Mouse (Mus musculus): Measurements from ENCODE around the gene Sapcd1. TPM values are rescaled to one million over a fixed set of nuclear protein-coding genes. Genes with fewer than 3 reads are reported as not detected.

The Sapcd1 gene
- polyA plus RNA-seq, 1 experiment from 2014 or later, result 4.0 TPM

DNA sequence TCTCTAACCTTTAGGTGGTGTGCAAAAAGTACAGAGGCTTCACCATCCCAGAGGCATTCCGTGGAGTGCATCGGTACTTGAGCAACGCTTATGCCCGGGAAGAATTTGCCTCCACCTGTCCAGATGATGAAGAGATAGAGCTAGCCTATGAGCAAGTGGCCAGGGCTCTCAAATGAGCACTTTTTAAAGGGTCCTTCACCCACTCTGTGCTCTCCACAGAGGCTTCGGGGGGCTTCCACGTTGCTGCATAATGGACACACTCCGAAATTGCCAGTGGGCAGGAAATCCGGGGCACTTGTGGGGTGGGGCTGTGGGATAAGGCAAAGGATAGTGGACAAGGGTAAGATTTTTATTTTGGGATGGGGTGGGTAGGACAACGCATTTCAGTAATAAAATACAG lies 30.5 kb upstream of the Sapcd1 start:
- peak overlapping the region; percentile 95; the same call in 1 of the 2 replicates for H3K27ac ChIP-seq (ENCODE audit: low read depth, low read length)
- H3K4me1 ChIP-seq (replicated peaks; ENCODE audit: control insufficient read depth, insufficient read depth, low read length), result no peaks in the 10 kb centered on the region; the same call in 1 of the 2 replicates
- H3K9ac ChIP-seq (ENCODE audit: low read depth, low read length), result no peak overlapping the region; the same call in 1 of the 2 replicates
- no peaks in the 10 kb centered on the region for H3K27me3 ChIP-seq (ENCODE audit: control insufficient read depth, insufficient read depth, low read length)
- ATAC-seq (ENCODE audit: low FRiP score) (0 out of 2 replicates have a peak, but pooled peaks have one; percentile 6), DNase-seq (ENCODE audit: low spot score) (no peak)
- peak overlapping the region; percentile 90; the same call in 1 of the 2 replicates for H3K4me3 ChIP-seq (ENCODE audit: low read depth, low read length)
- H3K36me3 ChIP-seq (ENCODE audit: control insufficient read depth, insufficient read depth, low read length), result peaks cover 12% of the 10 kb centered on the region; the same call in 1 of the 2 replicates
- H3K9me3 ChIP-seq (ENCODE audit: control insufficient read depth, low read length), result no peaks in the 10 kb centered on the region
- 73% methylated on average over 9 of the region's 9 CpGs for WGBS
- 0 out of 2 replicates have a peak overlapping the region, but pooled peaks have one; percentile 91 for H3K4me2 ChIP-seq (replicated peaks; ENCODE audit: low read depth, low read length)

DNA sequence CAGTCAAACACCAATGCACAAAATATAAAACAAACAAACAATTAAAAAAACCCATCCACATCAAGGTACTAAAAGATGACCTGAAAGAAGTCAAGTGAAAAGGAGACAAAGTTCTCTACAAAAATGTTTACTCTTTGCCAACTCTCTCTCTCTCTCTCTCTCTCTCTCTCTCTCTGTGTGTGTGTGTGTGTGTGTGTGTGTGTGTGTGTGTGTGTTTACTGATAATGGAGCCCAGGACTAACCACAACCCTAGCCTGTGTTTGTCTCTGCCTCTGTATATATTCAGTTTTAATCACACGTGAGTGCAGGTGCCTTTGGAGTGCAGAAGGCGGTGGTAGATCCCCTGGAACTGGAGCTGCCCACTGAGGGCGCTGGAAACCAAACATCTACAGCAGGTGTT lies 29.3 kb upstream of the Sapcd1 start:
- Histone ChIP-seq H3K4me3 (ENCODE audit: low read depth, low read length) (no peak overlapping the region), H3K4me1 (replicated peaks; ENCODE audit: control insufficient read depth, insufficient read depth, low read length) (no peaks in the 10 kb centered on the region; the same call in 1 of the 2 replicates), H3K27ac (ENCODE audit: low read depth, low read length) (no peak overlapping the region), H3K4me2 (replicated peaks; ENCODE audit: low read depth, low read length) (no peak overlapping the region), H3K9ac (ENCODE audit: low read depth, low read length) (no peak overlapping the region), H3K9me3 (ENCODE audit: control insufficient read depth, low read length) (no peaks in the 10 kb centered on the region), H3K36me3 (ENCODE audit: control insufficient read depth, insufficient read depth, low read length) (peaks cover 12% of the 10 kb centered on the region; the same call in 1 of the 2 replicates), H3K27me3 (ENCODE audit: control insufficient read depth, insufficient read depth, low read length) (no peaks in the 10 kb centered on the region)
- no peak for ATAC-seq (ENCODE audit: low FRiP score)
- WGBS, result 79% methylated on average over 3 of the region's 3 CpGs
- no peak for DNase-seq (ENCODE audit: low spot score)

DNA sequence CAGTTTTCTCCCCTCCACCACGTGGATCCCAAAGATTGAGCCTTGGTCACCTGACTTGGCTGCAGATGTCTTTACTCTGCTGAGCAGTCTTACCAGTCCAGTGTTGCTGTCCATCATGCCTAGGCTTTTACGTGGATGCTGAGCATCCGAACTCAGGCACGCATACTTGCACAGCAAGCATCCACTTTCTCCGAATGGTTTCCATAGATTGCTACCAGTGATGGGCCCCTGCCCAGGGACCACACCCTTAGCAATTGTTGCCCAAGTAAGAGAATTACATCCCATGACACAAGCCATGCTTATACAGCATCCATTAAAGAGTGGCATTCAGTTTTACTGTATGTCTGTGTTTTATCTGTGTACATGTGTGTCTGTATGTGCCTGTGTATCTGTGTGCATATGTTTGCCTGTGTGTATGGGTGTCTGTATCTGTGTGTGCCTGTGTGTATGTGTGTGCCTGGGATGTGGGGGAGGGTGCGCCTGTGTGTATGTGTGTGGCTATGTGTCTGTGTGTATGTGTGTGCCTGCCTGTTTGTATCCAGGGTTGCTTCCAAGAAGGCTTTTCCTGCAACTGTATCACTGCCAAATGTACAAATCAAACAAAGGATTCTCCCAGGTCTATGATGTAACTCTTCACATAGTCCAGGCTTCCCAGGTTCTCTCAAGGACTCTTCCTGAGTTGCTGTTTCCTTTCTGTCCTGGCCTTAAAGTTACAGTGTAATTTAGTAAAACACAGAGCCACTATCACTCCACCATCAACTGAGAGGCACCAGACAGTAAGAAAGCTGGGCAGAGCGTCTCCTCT lies 28.1 kb upstream of the Sapcd1 start:
- no peak for DNase-seq (ENCODE audit: low spot score)
- H3K4me2 ChIP-seq (replicated peaks; ENCODE audit: low read depth, low read length), result no peak overlapping the region
- H3K27me3 ChIP-seq (ENCODE audit: control insufficient read depth, insufficient read depth, low read length), result no peaks in the 10 kb centered on the region
- no peak for ATAC-seq (ENCODE audit: low FRiP score)
- no peak overlapping the region for H3K9ac ChIP-seq (ENCODE audit: low read depth, low read length)
- H3K4me3 ChIP-seq (ENCODE audit: low read depth, low read length), result no peak overlapping the region
- WGBS, result 91% methylated on average over 7 of the region's 7 CpGs
- H3K36me3 ChIP-seq (ENCODE audit: control insufficient read depth, insufficient read depth, low read length), result peaks cover 4% of the 10 kb centered on the region; the same call in 1 of the 2 replicates
- no peak overlapping the region for H3K27ac ChIP-seq (ENCODE audit: low read depth, low read length)
- H3K9me3 ChIP-seq (ENCODE audit: control insufficient read depth, low read length), result no peaks in the 10 kb centered on the region
- peaks cover 4% of the 10 kb centered on the region; the same call in 1 of the 2 replicates for H3K4me1 ChIP-seq (replicated peaks; ENCODE audit: control insufficient read depth, insufficient read depth, low read length)

DNA sequence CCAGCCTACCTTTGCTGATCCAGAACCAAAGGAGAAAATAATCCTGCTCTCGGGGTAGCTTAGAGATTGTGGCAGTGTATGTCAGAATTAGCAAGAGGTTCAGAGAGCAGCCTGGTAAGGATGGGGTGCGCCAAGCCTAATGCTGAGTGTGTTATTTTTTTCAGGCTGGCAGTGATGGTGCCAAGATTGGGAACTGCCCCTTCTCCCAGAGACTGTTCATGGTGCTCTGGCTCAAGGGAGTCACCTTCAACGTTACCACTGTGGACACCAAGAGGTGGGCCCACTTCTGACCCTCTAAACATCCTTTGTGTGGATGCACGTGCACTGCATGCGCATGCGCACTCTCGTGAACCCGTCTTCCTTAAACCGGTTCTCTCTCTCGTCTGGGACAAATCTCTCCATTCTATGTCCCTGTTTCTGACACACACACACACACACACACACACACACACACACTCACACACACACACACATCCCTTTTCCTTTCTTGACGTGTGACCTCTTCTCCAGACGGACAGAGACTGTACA lies 24.5 kb upstream of the Sapcd1 start:
- H3K4me1 ChIP-seq (replicated peaks; ENCODE audit: control insufficient read depth, insufficient read depth, low read length), result peaks cover 4% of the 10 kb centered on the region; the same call in 1 of the 2 replicates
- H3K4me2 ChIP-seq (replicated peaks; ENCODE audit: low read depth, low read length), result peak overlapping the region; percentile 53
- 83% methylated on average over 12 of the region's 12 CpGs for WGBS
- peak overlapping the region; percentile 51 for H3K4me3 ChIP-seq (ENCODE audit: low read depth, low read length)
- H3K9ac ChIP-seq (ENCODE audit: low read depth, low read length), result peak overlapping the region; percentile 85
- H3K9me3 ChIP-seq (ENCODE audit: control insufficient read depth, low read length), result no peaks in the 10 kb centered on the region
- H3K27me3 ChIP-seq (ENCODE audit: control insufficient read depth, insufficient read depth, low read length), result no peaks in the 10 kb centered on the region
- peak overlapping the region; percentile 95 for H3K27ac ChIP-seq (ENCODE audit: low read depth, low read length)
- DNase-seq (ENCODE audit: low spot score) (no peak), ATAC-seq (ENCODE audit: low FRiP score) (no peak)
- 0 out of 2 replicates have a peak, but pooled peaks cover 4% of the 10 kb centered on the region for H3K36me3 ChIP-seq (ENCODE audit: control insufficient read depth, insufficient read depth, low read length)

DNA sequence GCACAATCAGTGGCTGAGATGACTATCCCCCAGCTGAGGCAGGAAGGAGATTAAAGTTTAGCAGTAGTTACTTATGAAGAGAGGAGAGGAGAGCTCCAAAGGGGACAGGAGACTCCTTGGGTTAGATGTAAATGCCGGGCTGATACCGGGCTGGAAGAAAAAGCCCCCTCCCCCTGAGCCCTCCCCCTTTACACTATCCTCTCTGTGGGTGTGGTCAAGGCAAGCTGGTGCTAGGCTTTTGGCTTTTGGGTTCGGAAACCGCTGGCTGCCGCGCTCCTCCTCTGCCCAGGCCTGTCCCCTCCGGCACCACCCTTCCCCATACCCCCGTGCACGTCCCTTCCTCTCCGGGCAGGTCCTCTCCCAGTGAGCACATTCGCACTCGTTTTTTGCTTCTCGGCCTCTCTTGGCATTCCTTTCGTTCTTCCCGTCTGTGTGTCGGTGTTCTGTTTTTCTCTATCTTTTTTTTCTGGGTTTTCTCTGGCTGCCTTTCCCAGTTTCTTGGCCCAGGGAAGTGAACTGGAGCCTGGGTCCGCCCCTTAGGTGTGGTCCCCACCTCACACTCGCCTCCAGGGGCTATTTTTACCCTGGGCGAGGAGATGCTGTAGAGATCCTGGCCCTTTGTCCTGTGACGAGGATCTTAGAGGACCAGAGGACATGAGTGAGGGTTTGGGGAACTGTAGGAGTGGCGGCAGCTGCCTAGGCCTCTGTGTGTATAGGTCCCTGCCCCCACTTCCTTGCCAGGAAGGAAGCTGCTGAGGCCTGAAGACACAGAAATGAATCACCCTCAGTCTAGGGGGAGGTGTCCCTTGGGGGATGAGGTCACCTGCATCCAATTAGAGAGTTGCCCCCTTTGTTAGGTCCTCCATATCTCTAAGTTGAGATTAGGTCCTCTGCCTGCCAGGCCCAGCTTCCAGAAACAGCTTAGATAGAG lies 23.6 kb upstream of the Sapcd1 start:
- Histone ChIP-seq H3K27ac (ENCODE audit: low read depth, low read length) (peak overlapping the region; percentile 95), H3K9me3 (ENCODE audit: control insufficient read depth, low read length) (no peaks in the 10 kb centered on the region), H3K36me3 (ENCODE audit: control insufficient read depth, insufficient read depth, low read length) (0 out of 2 replicates have a peak, but pooled peaks cover 4% of the 10 kb centered on the region), H3K4me1 (replicated peaks; ENCODE audit: control insufficient read depth, insufficient read depth, low read length) (peaks cover 4% of the 10 kb centered on the region; the same call in 1 of the 2 replicates), H3K9ac (ENCODE audit: low read depth, low read length) (peak overlapping the region; percentile 85), H3K27me3 (ENCODE audit: control insufficient read depth, insufficient read depth, low read length) (no peaks in the 10 kb centered on the region), H3K4me2 (replicated peaks; ENCODE audit: low read depth, low read length) (peak overlapping the region; percentile 53), H3K4me3 (ENCODE audit: low read depth, low read length) (peak overlapping the region; percentile 51)
- DNase-seq (ENCODE audit: low spot score), result peak; percentile 83
- peak; percentile 67 for ATAC-seq (ENCODE audit: low FRiP score)
- WGBS, result under 1% methylated on average over 21 of the region's 21 CpGs

DNA sequence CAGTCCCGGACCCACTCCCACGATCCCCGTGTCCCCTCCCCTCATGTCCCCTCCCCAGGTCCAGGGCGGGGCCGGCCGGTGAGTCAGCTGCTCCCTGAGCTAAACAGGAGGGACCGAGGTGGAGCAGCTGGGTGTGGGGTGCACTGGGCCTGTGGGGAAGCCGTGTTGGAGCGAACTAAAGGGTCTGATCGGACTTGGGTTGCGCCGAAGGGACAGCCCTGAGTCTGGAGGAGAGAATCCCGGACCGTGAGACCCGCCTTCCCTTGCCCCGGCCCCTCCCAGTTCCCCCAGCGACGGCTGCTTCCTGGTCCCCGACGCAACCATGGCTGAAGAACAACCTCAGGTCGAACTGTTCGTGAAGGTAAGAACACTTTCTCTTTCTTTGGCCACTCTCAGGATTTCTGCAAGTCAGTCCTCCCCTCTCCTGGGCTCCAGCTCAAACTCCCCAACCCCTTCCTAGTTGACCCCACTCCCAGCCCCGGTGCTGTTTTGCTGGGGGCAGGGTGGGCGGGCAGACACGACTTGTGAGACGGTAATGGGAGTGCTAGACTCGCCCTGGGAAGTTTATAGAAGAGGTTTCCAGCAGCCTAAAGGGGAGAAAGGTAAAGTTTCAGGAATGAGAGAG lies 22.4 kb upstream of the Sapcd1 start:
- no peaks in the 10 kb centered on the region for H3K9me3 ChIP-seq (ENCODE audit: control insufficient read depth, low read length)
- H3K27ac ChIP-seq (ENCODE audit: low read depth, low read length), result peak overlapping the region; percentile 95
- peak overlapping the region; percentile 59 for H3K9ac ChIP-seq (ENCODE audit: low read depth, low read length)
- H3K27me3 ChIP-seq (ENCODE audit: control insufficient read depth, insufficient read depth, low read length), result no peaks in the 10 kb centered on the region
- H3K4me1 ChIP-seq (replicated peaks; ENCODE audit: control insufficient read depth, insufficient read depth, low read length), result peaks cover 4% of the 10 kb centered on the region; the same call in 1 of the 2 replicates
- WGBS, result under 1% methylated on average over 27 of the region's 27 CpGs
- peak overlapping the region; percentile 51 for H3K4me3 ChIP-seq (ENCODE audit: low read depth, low read length)
- H3K36me3 ChIP-seq (ENCODE audit: control insufficient read depth, insufficient read depth, low read length), result 0 out of 2 replicates have a peak, but pooled peaks cover 4% of the 10 kb centered on the region
- ATAC-seq (ENCODE audit: low FRiP score) (peak; percentile 8; the same call in 1 of the 2 replicates), DNase-seq (ENCODE audit: low spot score) (peak; percentile 76)
- peak overlapping the region; percentile 53 for H3K4me2 ChIP-seq (replicated peaks; ENCODE audit: low read depth, low read length)

DNA sequence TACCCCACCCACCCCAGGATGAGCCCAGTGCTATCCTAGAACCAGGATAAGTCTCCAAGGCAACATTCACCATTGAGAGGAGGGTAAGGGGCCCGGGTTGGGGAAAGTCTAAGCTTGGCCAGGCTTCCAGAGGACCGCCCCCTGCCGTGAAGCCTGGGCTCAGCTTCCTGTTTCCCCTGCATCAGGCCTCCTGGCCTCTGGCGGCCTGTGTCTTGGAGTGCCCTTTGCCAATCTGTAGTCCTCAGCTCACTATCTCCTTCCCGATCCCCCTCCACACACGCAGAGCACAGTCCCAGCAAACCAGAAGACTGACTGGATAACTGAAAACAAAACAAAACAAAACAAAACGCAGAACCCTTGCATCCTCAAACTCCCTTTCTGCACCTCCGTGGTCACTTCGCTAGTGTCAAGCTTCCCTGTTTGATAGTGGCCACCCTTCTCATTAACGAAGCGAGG lies 21.8 kb upstream of the Sapcd1 start, which contains the start of gene Clic1:
TSS of gene Clic1 (plus strand) at position 406 of the 456 bp plus-strand sequence.
- WGBS, result 2% methylated on average over 11 of the region's 11 CpGs
- Histone ChIP-seq H3K27ac (ENCODE audit: low read depth, low read length) (peak within 1 kb of the TSS; percentile 95), H3K9me3 (ENCODE audit: control insufficient read depth, low read length) (no peaks in the 10 kb centered on the region), H3K36me3 (ENCODE audit: control insufficient read depth, insufficient read depth, low read length) (0 out of 2 replicates have a peak, but pooled peaks cover 4% of the 10 kb centered on the region), H3K4me1 (replicated peaks; ENCODE audit: control insufficient read depth, insufficient read depth, low read length) (peaks cover 4% of the 10 kb centered on the region; the same call in 1 of the 2 replicates), H3K27me3 (ENCODE audit: control insufficient read depth, insufficient read depth, low read length) (no peaks in the 10 kb centered on the region), H3K4me2 (replicated peaks; ENCODE audit: low read depth, low read length) (peak within 1 kb of the TSS; percentile 53), H3K4me3 (ENCODE audit: low read depth, low read length) (peak within 1 kb of the TSS; percentile 51), H3K9ac (ENCODE audit: low read depth, low read length) (peak within 1 kb of the TSS; percentile 59)
- ATAC-seq (ENCODE audit: low FRiP score), result no peak
- peak; percentile 87 for DNase-seq (ENCODE audit: low spot score)

Measured in hindbrain, embryonic 11.5 days (tissue).